Comparison of ENCODE assay signal across 21 mouse cellular contexts in the genomic region with DNA sequence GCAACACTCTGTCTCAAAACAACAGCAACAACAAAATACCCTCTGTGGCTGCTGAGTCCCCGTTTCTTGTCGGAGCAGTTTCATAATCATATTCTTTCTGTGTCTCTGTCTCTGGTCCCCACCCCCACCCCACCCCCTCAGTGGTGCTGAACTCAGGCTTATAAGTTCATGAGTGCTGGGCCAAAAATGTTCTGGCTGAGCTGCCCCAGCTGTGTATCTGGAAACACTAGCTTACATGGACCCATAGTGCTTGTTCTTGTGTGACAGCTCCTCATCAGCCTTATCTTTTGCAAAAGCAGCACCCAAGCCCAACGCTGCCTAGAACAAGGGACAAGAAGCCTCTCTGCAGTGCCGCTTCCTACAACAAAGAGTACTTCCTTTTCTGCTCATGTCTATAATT. TPM values are rescaled to one million over a fixed set of nuclear protein-coding genes. Genes with fewer than 3 reads are reported as not detected.
DNase-seq lines count a peak whose midpoint lies in the region; ATAC-seq lines count a peak whose summit lies in the region.
"Had no signal": no experiment of that assay in that cellular context is flagged by ENCODE, and none has a peak within 500 bp of the region (broad histone marks: within the 10 kb centered on the region; RNA-seq: fewer than 3 reads in every experiment).

No protein-coding gene starts in this region.

- no peaks in the 10 kb centered on the region for H3K9me3 ChIP-seq in kidney, embryonic 16.5 days (ENCODE audit: low read length)
- H3K9me3 ChIP-seq: forebrain, embryonic 10.5 days; heart, embryonic 15.5 days; intestine, embryonic 15.5 days; limb, embryonic 15.5 days; lung, embryonic 15.5 days; neural tube, embryonic 13.5 days had no signal

- H3K4me1 ChIP-seq in kidney, embryonic 16.5 days (ENCODE audit: insufficient read depth, low read length) = no peaks in the 10 kb centered on the region
- H3K4me1 ChIP-seq: forebrain, embryonic 10.5 days; heart, embryonic 15.5 days; intestine, embryonic 15.5 days; limb, embryonic 15.5 days; lung, embryonic 15.5 days; neural tube, embryonic 13.5 days had no signal

- H3K36me3 ChIP-seq in kidney, embryonic 16.5 days (ENCODE audit: insufficient read depth, low read length) = peaks cover 45% of the 10 kb centered on the region

- H3K4me2 ChIP-seq in kidney, embryonic 16.5 days (replicated peaks; ENCODE audit: low read depth, low read length) = no peak overlapping the region
- H3K4me2 ChIP-seq: heart, embryonic 15.5 days; hindbrain, embryonic 14.5 days; intestine, embryonic 15.5 days; limb, embryonic 15.5 days; lung, embryonic 15.5 days; midbrain, embryonic 11.5 days; neural tube, embryonic 13.5 days had no signal

- no peak for ATAC-seq in kidney, embryonic 16.5 days (ENCODE audit: low FRiP score, low TSS enrichment)
- ATAC-seq: activated CD4-positive, CD25-positive, alpha-beta regulatory T cell, adult 4 months; intestine, embryonic 15.5 days; Patski had no signal

- H3K27ac ChIP-seq in kidney, embryonic 16.5 days (ENCODE audit: low read length) = no peak overlapping the region
- H3K27ac ChIP-seq: forebrain, embryonic 10.5 days; heart, embryonic 15.5 days; hindbrain, embryonic 14.5 days; intestine, embryonic 15.5 days; limb, embryonic 15.5 days; lung, embryonic 15.5 days; neural tube, embryonic 13.5 days had no signal

- WGBS in kidney, embryonic 16.5 days = 87% methylated on average over 4 of the region's 4 CpGs

- DNase-seq in kidney, adult 9 months = peak; percentile 45
- DNase-seq in heart, postnatal 25 days (ENCODE audit: low spot score) = peak; percentile 42
- peak; percentile 34 to 63 for DNase-seq in kidney, postnatal 25 days
- peak; percentile 34 for DNase-seq in lung, postnatal 25 days (ENCODE audit: low spot score)
- DNase-seq in ovary, postnatal 36 days (ENCODE audit: low spot score) = no peak
- DNase-seq in thymus, postnatal 14 days = no peak
- DNase-seq: adrenal gland, postnatal 36 days; cerebellum, adult 9-11 months; gastrocnemius, postnatal 10 days; right cerebral cortex, postnatal 25 days had no signal

- intact Hi-C loops in heart, postnatal 25 days (cut with DNase I) = loop anchor here (10.0 kb wide), 1 partner anchor 145 kb away; no protein-coding TSS in a partner anchor

- H3K27me3 ChIP-seq in kidney, embryonic 16.5 days (ENCODE audit: insufficient read depth, low read length) = no peaks in the 10 kb centered on the region
- H3K27me3 ChIP-seq: heart, embryonic 15.5 days; intestine, embryonic 15.5 days; limb, embryonic 15.5 days; lung, embryonic 15.5 days; neural tube, embryonic 13.5 days; Patski had no signal

- no peak overlapping the region for H3K9ac ChIP-seq in kidney, embryonic 16.5 days (replicated peaks; ENCODE audit: low read length)
- H3K9ac ChIP-seq: heart, embryonic 15.5 days; hindbrain, embryonic 14.5 days; intestine, embryonic 15.5 days; limb, embryonic 15.5 days; lung, embryonic 15.5 days; neural tube, embryonic 13.5 days had no signal

- no peak overlapping the region for H3K4me3 ChIP-seq in kidney, embryonic 16.5 days (ENCODE audit: low read length)
- H3K4me3 ChIP-seq: forebrain, embryonic 10.5 days; heart, embryonic 15.5 days; intestine, embryonic 15.5 days; limb, embryonic 15.5 days; lung, embryonic 15.5 days; neural tube, embryonic 13.5 days had no signal

RNA-seq across cellular contexts. Expression of a gene that starts 18.6 kb away (rescaled TPM):
- polyA plus RNA-seq in kidney, embryonic 16.5 days (2015; fragmentation: Nextera tagmentation; extraction: Ambion mirVana) = 221 and 223 TPM in 2 replicates
- total RNA-seq in heart, postnatal 25 days (2021) = 1 to 10 TPM; 1.3 to 1.4 TPM

Comparison
In these comparisons a context has a peak if more than half of its experiments do, and no peak if none do; other contexts are left out.
1. DNase-seq: peak in kidney, adult 9 months (single experiment), heart, postnatal 25 days (single experiment), kidney, postnatal 25 days (2 of 2) and lung, postnatal 25 days (single experiment); none in ovary, postnatal 36 days (single experiment) and thymus, postnatal 14 days (single experiment).